Mouse (Mus musculus): ENCODE results near the gene Olfr1496. TPM values are rescaled to one million over a fixed set of nuclear protein-coding genes. Genes with fewer than 3 reads are reported as not detected.
A peak's percentile ranks its signal among the peaks of the same experiment; 100 is the strongest.
"Not testable (repeated sequence)": the region's sequence is repeated elsewhere in the genome, so short reads cannot be mapped to it uniquely, and the experiment has no call there.

Gene Olfr1496
- total RNA-seq (2021) = not detected
- long read RNA-seq, experiment 1 = 0 reads
- long read RNA-seq, experiment 2 = 0 reads

- DNase-seq (ENCODE audit: low spot score in 2 of 2) = no peak
- intact Hi-C loops (cut with DNase I) = no loop called here
These were observed at the start of gene Olfr1496 for GRCm38 (mm10) chr19:13777578-13777977. TSS of gene Olfr1496 (plus strand) at chr19:13777878.

- intact Hi-C loops (cut with DNase I) = no loop called here
- no peak for DNase-seq (ENCODE audit: low spot score in 2 of 2)
These were observed 38.2 kb upstream of the Olfr1496 start, which contains the start of gene Olfr1494 for GRCm38 (mm10) chr19:13739428-13739827. TSS of gene Olfr1494 (plus strand) at chr19:13739728.

GRCm38 (mm10) chr19:13749366-13749765, 28.3 kb upstream of the Olfr1496 start:
- intact Hi-C loops (cut with DNase I) = no loop called here
- DNase-seq (ENCODE audit: low spot score in 2 of 2) = no peak

GRCm38 (mm10) chr19:13764306-13764705, 13.4 kb upstream of the Olfr1496 start, which contains the start of gene Olfr1495:
TSS of gene Olfr1495 (plus strand) at chr19:13764606.
- intact Hi-C loops (cut with DNase I) = no loop called here

GRCm38 (mm10) chr19:13768565-13769276, 9.0 kb upstream of the Olfr1496 start:
- DNase-seq (ENCODE audit: low spot score in 2 of 2) = no peak
- intact Hi-C loops (cut with DNase I) = no loop called here

More at GRCm38 (mm10) chr19:13764306-13764705, 13.4 kb upstream of the Olfr1496 start, which contains the start of gene Olfr1495:
- no peak for DNase-seq (ENCODE audit: low spot score in 2 of 2)

DNA sequence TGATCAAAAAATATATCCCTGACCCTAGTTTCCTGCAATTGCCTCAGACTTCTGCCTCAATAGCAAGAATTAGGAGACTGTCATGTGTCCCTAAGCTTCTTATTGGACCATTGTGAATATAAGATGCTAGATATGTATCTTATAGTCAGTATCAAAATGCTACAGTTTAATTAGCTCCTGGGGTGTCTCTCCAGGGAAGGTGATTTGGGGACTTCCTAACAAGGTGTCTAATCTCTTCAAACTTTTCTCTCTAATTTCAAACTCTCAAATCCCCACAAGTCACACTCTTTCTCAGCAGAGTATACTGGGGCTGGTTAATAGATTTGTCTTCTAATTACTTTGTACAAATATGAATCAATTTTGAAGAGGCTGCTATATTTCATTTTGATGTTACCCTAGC, 20.4 kb downstream of the Olfr1496 start, which contains the start of gene Olfr1497:
Gene Olfr1497, minus strand, starts transcription at position 101 of the 400 bp plus-strand sequence.
- no peak for DNase-seq (ENCODE audit: low spot score in 2 of 2)
- intact Hi-C loops (cut with DNase I) = no loop called here

GRCm38 (mm10) chr19:13805486-13805885, 27.8 kb downstream of the Olfr1496 start:
- intact Hi-C loops (cut with DNase I); DNase-seq (ENCODE audit: low spot score in 2 of 2): not testable (repeated sequence)

- intact Hi-C loops (cut with DNase I) = loop anchor here (10.0 kb wide), 1 partner anchor 1298 kb away; no protein-coding TSS in a partner anchor
- no peak for DNase-seq (ENCODE audit: low spot score in 2 of 2)
These were observed 35.1 kb downstream of the Olfr1496 start for GRCm38 (mm10) chr19:13812823-13813222.

- intact Hi-C loops (cut with DNase I) = loop anchor here (10.0 kb wide), 1 partner anchor 1304 kb away; no protein-coding TSS in a partner anchor
These were observed 41.1 kb downstream of the Olfr1496 start for GRCm38 (mm10) chr19:13818827-13819226.

DNA sequence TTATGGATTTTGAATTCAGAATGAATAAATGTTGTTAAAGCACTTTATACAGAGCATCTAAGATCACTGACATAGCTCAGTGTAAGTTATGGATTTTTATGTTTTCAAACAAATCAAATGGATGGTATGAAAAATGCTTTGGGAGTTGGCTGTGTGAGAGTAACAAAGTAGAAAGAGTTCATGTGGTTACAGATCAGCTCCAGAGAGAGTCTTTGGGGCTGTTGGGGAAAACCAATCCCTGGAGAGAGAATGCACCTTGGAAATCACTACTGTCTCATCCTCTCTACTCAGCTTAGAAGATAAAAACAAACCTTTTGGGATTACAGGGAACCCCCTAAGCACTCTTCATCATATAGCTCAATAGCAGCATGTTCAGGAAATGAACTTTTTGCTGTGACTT, 41.7 kb downstream of the Olfr1496 start, which contains the start of gene Olfr1499:
Gene Olfr1499, minus strand, starts transcription at position 101 of the 400 bp plus-strand sequence.
- intact Hi-C loops (cut with DNase I) = loop anchor here (10.0 kb wide), 1 partner anchor 1305 kb away; no protein-coding TSS in a partner anchor
- DNase-seq (ENCODE audit: low spot score in 2 of 2) = no peak

More at GRCm38 (mm10) chr19:13818827-13819226, 41.1 kb downstream of the Olfr1496 start:
- peak; percentile 15 for DNase-seq (ENCODE audit: low spot score in 2 of 2)

DNA sequence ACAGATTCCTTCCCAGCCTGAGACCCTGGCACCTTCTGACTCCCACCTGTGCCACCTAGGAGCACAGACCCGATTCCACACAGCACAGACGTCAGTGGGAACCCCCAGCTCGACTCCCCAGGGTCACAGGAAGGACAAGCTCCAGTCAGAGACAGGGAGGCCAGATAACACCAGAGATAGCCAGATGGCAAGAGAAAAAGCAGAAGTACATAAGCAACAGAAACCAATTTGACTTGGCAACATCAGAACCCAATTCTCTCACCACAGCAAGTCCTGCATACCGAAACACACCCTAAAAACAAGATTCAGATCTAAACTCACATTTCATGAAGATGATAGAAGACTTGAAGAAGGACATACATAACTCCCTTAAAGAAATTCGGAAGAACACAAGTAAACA, 43.2 kb downstream of the Olfr1496 start:
- intact Hi-C loops (cut with DNase I) = no loop called here
- no peak for DNase-seq (ENCODE audit: low spot score in 2 of 2)

GRCm38 (mm10) chr19:13828447-13828846, 50.8 kb downstream of the Olfr1496 start:
- DNase-seq (ENCODE audit: low spot score in 2 of 2) = no peak
- intact Hi-C loops (cut with DNase I) = no loop called here

DNA sequence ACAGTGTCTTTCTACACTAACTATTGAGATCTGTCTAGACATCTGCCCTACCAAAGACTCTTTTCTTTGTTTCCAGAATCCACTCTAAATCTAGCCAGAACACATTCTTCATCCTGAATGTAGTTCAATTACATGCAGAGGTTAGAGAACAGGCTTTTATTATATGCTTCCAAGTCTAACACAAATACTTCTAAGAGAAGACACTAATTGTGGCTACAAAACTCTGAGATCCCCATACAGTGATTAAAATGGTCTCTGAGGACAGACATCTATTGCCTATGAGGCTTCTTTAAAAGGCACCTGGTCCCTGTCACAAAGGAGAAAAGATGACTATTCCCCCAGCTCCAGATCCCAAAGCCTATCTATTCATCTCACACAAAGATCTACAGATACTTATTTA, 52.7 kb downstream of the Olfr1496 start, which contains the start of gene Olfr1500:
Gene Olfr1500, minus strand, starts transcription at position 101 of the 400 bp plus-strand sequence.
- intact Hi-C loops (cut with DNase I) = no loop called here
- DNase-seq (ENCODE audit: low spot score in 2 of 2) = no peak

Other genes starting within 250 kb of the Olfr1496 start
- not detected for gene Olfr1480, start 250.0 kb upstream of the Olfr1496 start, total RNA-seq (2021)
- not detected for gene Olfr1484, start 194.4 kb upstream of the Olfr1496 start, total RNA-seq (2021)
- gene Olfr1487, start 160.5 kb upstream of the Olfr1496 start, total RNA-seq (2021) = not detected
- not detected for gene Olfr1489, start 146.3 kb upstream of the Olfr1496 start, total RNA-seq (2021)
- not detected for gene Olfr1490, start 126.8 kb upstream of the Olfr1496 start, total RNA-seq (2021)
- not detected for gene Olfr1491, start 80.6 kb upstream of the Olfr1496 start, total RNA-seq (2021)
- gene Olfr1493-ps1, start 54.6 kb upstream of the Olfr1496 start, total RNA-seq (2021) = not detected
- gene Olfr1494, start 38.1 kb upstream of the Olfr1496 start, total RNA-seq (2021) = not detected
- not detected for gene Olfr1495, start 13.3 kb upstream of the Olfr1496 start, total RNA-seq (2021)
- not detected for gene Olfr1497, start 20.3 kb downstream of the Olfr1496 start, total RNA-seq (2021)
- gene Olfr1499, start 41.6 kb downstream of the Olfr1496 start, total RNA-seq (2021) = not detected
- not detected for gene Olfr1500, start 52.6 kb downstream of the Olfr1496 start, total RNA-seq (2021)
- gene Olfr1501, start 72.8 kb downstream of the Olfr1496 start, total RNA-seq (2021) = not detected
- gene Olfr1502, start 83.9 kb downstream of the Olfr1496 start, total RNA-seq (2021) = not detected
- not detected for gene Olfr1504, start 120.0 kb downstream of the Olfr1496 start, total RNA-seq (2021)
- not detected for gene Olfr1505, start 135.7 kb downstream of the Olfr1496 start, total RNA-seq (2021)